Mouse (Mus musculus) heart, embryonic 15.5 days (tissue): Measurements from ENCODE around the gene Slc7a6. TPM values are rescaled to one million over a fixed set of nuclear protein-coding genes. Genes with fewer than 3 reads are reported as not detected.
A peak's percentile ranks its signal among the peaks of the same experiment; 100 is the strongest.

Experiments used
- ATAC-seq: fragments of 200-750 bp; cut with Nextera tagmentation; replicated peaks from 2 replicates; pipeline ENCODE4 v1.8.0; 2017; ENCODE audit warnings: low read depth, moderate TSS enrichment; ENCODE audit not compliant: insufficient number of reproducible peaks, insufficient read depth, low FRiP score
- H3K27ac ChIP-seq: fragments of 300-500 bp; sonication (generic); 2 replicates; pipeline ENCODE4 v1.5.1; 2015; ENCODE audit warnings: mild to moderate bottlenecking, inconsistent platforms
- H3K27me3 ChIP-seq: fragments of 300-500 bp; sonication (generic); 2 replicates; pipeline ENCODE4 v1.6.1; 2015; ENCODE audit warnings: inconsistent platforms
- H3K36me3 ChIP-seq: fragments of 300-500 bp; sonication (generic); 2 replicates; pipeline ENCODE4 v1.6.1; 2015; ENCODE audit warnings: mild to moderate bottlenecking, inconsistent platforms
- H3K4me1 ChIP-seq: fragments of 300-500 bp; sonication (generic); replicated peaks from 2 replicates; pipeline ENCODE4 v1.6.1; 2015; ENCODE audit warnings: inconsistent platforms
- H3K4me2 ChIP-seq: fragments of 300-500 bp; sonication (generic); 2 replicates; pipeline ENCODE4 v1.6.1; 2015; ENCODE audit warnings: inconsistent platforms, mild to moderate bottlenecking, moderate library complexity
- H3K4me3 ChIP-seq: fragments of 300-500 bp; sonication (generic); 2 replicates; pipeline ENCODE4 v1.5.1; 2015; ENCODE audit warnings: mild to moderate bottlenecking, inconsistent platforms
- H3K9ac ChIP-seq: fragments of 300-500 bp; sonication (generic); 2 replicates; pipeline ENCODE4 v1.6.1; 2015; ENCODE audit warnings: mild to moderate bottlenecking, inconsistent platforms
- H3K9me3 ChIP-seq: fragments of 300-500 bp; sonication (generic); replicated peaks from 2 replicates; pipeline ENCODE4 v1.6.1; 2016; ENCODE audit warnings: inconsistent platforms
- WGBS: fragments of 180-500 bp; shearing (Covaris S2); methylation state at CpG from one replicate; pipeline ENCODE4 v1.1.7; 2015; ENCODE audit warnings: mixed read lengths; 5-methylcytosine and 5-hydroxymethylcytosine counted together
- polyA plus RNA-seq: library from polyadenylated mRNA; unstranded; fragments of >200 nt; fragmentation: Nextera tagmentation; extraction: Ambion mirVana; gene quantifications from 2 replicates; pipeline ENCODE4 v1.2.1, GENCODE M21; 2015

Gene Slc7a6
- polyA plus RNA-seq, 1 experiment from 2014 or later, result 29.6 TPM

DNA sequence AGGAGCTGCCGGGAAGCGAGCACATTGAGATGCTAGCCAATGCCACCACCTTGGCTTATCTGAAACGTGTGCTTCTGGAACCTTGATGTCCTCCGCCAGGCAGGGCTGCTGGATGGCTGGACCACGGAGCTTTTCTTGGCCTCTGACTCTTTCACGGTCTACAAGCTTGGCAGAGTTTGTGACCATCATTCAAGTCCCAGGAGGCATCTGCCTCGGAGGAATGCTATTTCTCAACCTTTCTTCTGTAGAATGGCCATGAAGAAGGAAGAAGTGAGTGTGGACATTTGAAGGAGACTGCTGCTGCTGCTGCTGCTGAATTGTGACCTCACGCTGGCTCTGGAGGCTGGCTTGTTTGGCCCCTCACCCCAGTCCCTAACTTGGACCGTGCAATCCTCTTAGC, 5.4 kb upstream of the Slc7a6 start:
- ATAC-seq, result no peak
- Histone ChIP-seq H3K36me3 (peaks cover 18% of the 10 kb centered on the region; the same call in 1 of the 2 replicates), H3K9ac (no peak overlapping the region), H3K4me2 (no peak overlapping the region), H3K9me3 (no peaks in the 10 kb centered on the region), H3K4me1 (peaks cover 16% of the 10 kb centered on the region), H3K27me3 (no peaks in the 10 kb centered on the region), H3K27ac (no peak overlapping the region), H3K4me3 (no peak overlapping the region)
- 83% methylated on average over 9 of the region's 9 CpGs for WGBS

- Histone ChIP-seq H3K36me3 (peaks cover 18% of the 10 kb centered on the region; the same call in 1 of the 2 replicates), H3K4me1 (peaks cover 22% of the 10 kb centered on the region), H3K27ac (no peak overlapping the region), H3K4me3 (no peak overlapping the region), H3K27me3 (no peaks in the 10 kb centered on the region), H3K9ac (no peak overlapping the region), H3K9me3 (no peaks in the 10 kb centered on the region), H3K4me2 (no peak overlapping the region)
- 46% methylated on average over 4 of the region's 4 CpGs for WGBS
- no peak for ATAC-seq
These were observed 3.2 kb upstream of the Slc7a6 start for GRCm38 (mm10) chr8:106165460-106165859.

DNA sequence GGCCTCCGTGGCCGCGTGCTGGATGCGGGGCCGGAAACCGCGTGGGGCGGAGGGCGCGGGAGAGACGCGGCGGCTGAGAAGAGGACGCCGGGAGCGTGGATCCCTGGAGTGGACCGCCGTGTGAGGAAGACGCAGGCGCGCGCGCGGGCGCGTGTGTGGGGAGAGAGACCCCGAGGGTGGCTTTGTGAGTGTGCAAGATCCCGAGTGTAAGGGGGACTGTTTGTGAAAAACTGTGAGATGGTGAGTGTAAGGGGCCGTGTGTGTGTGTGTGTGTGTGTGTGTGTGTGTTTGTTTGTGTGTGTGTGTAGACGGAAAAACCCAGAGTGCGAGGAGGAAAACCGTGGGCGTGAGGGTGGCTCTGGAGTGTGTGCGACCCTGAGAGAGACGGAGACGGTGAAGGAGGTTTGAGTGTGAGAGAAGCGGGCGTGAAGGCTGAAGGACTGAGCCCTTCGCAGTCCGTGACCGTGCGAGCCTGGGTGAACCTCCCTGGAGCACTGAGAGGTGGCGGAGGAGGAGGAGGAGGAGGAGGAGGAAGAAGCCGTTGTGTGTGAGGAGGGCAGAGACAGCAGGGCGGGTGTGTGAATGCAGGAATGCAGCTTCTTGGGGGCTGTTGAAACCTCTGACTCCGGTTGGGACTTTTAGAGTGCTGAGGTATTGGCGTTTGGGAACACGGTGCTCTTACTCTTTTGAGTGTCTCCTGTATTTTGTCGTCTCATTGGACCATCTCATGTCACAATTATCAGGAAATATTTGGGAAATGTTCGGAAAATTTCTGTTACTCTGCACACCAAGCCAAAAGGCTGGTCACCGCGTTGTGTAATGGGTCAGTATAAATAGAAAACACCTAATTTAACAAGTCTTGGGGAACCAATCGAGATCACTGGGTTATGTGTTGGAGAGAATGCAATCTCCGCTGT, 618 bp downstream of the Slc7a6 start:
- peak; percentile 53; the same call in 1 of the 2 replicates for ATAC-seq
- no peaks in the 10 kb centered on the region for H3K36me3 ChIP-seq
- H3K4me2 ChIP-seq, result peak overlapping the region; percentile 85
- under 1% methylated on average over 54 of the region's 54 CpGs for WGBS
- peaks cover 22% of the 10 kb centered on the region for H3K4me1 ChIP-seq
- peak overlapping the region; percentile 72 for H3K27ac ChIP-seq
- H3K9me3 ChIP-seq, result no peaks in the 10 kb centered on the region
- peak overlapping the region; percentile 65 for H3K4me3 ChIP-seq
- no peaks in the 10 kb centered on the region for H3K27me3 ChIP-seq
- H3K9ac ChIP-seq, result peak overlapping the region; percentile 68

- H3K9me3 ChIP-seq, result no peaks in the 10 kb centered on the region
- H3K27ac ChIP-seq, result no peak overlapping the region
- H3K36me3 ChIP-seq, result no peaks in the 10 kb centered on the region
- no peaks in the 10 kb centered on the region for H3K27me3 ChIP-seq
- no peak for ATAC-seq
- peak overlapping the region; percentile 68 for H3K9ac ChIP-seq
- WGBS, result 21% methylated on average over 6 of the region's 6 CpGs
- H3K4me2 ChIP-seq, result peak overlapping the region; percentile 85
- peak overlapping the region; percentile 65 for H3K4me3 ChIP-seq
- H3K4me1 ChIP-seq, result peaks cover 22% of the 10 kb centered on the region
These were observed 1.4 kb downstream of the Slc7a6 start for GRCm38 (mm10) chr8:106169934-106170480.

DNA sequence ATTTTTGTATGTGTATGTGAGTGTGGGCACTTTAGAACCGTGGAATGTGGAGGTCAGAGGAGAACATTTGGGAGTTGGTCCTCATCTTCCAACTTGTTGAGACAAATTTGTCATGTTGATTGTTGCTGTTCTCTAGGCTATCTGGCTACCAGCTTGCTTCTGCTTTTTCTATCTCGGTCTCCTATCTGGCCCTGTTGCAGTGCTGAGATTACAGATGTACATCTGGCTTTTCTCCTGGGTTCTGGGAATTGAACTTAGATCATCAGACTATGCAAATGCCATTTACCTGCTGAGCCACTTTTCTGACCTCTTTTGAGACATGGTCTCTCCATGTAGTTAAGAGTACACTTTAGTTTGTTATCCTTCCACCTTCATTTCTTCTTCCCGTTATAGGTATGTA, 4.9 kb downstream of the Slc7a6 start:
- WGBS, result 88% methylated on average over 3 of the region's 3 CpGs
- H3K27ac ChIP-seq, result no peak overlapping the region
- H3K4me3 ChIP-seq, result no peak overlapping the region
- H3K27me3 ChIP-seq, result no peaks in the 10 kb centered on the region
- H3K4me1 ChIP-seq, result peaks cover 19% of the 10 kb centered on the region
- no peak overlapping the region for H3K4me2 ChIP-seq
- ATAC-seq, result no peak
- no peaks in the 10 kb centered on the region for H3K36me3 ChIP-seq
- no peak overlapping the region for H3K9ac ChIP-seq
- no peaks in the 10 kb centered on the region for H3K9me3 ChIP-seq

- no peaks in the 10 kb centered on the region for H3K9me3 ChIP-seq
- H3K4me2 ChIP-seq, result no peak overlapping the region
- no peak overlapping the region for H3K27ac ChIP-seq
- no peak for ATAC-seq
- peaks cover 13% of the 10 kb centered on the region for H3K4me1 ChIP-seq
- no peaks in the 10 kb centered on the region for H3K27me3 ChIP-seq
- H3K36me3 ChIP-seq, result 0 out of 2 replicates have a peak, but pooled peaks cover 2% of the 10 kb centered on the region
- 26% methylated on average over 1 of the region's 1 CpGs for WGBS
- no peak overlapping the region for H3K4me3 ChIP-seq
- no peak overlapping the region for H3K9ac ChIP-seq
These were observed 8.2 kb downstream of the Slc7a6 start for GRCm38 (mm10) chr8:106176891-106177290.

- 68% methylated on average over 1 of the region's 1 CpGs for WGBS
- Histone ChIP-seq H3K4me1 (peaks cover 13% of the 10 kb centered on the region), H3K36me3 (0 out of 2 replicates have a peak, but pooled peaks cover 2% of the 10 kb centered on the region), H3K27ac (no peak overlapping the region), H3K9me3 (no peaks in the 10 kb centered on the region), H3K4me2 (no peak overlapping the region), H3K27me3 (no peaks in the 10 kb centered on the region), H3K9ac (no peak overlapping the region), H3K4me3 (no peak overlapping the region)
- no peak for ATAC-seq
These were observed 8.9 kb downstream of the Slc7a6 start for GRCm38 (mm10) chr8:106177594-106177993.

DNA sequence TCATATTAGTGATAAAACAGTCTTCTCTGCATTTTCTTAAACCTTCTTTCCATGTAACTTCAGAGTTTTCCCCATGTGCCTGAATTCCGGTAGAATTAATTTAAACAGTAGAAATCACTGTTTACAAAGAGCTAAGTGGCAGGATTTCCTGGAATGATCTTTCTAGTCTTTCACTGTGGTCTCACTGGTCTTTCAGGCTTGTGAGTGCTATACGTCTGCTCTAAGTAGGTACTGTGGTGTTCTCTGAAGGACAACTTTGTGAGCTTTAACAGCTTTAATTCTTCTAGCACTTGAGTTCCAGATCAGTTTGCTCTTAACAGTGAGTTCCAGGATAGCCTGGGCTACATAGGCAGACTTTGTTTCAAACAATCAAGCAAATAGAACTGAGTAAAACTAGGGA, 9.8 kb downstream of the Slc7a6 start:
- Histone ChIP-seq H3K9ac (no peak overlapping the region), H3K4me3 (no peak overlapping the region), H3K36me3 (0 out of 2 replicates have a peak, but pooled peaks cover 2% of the 10 kb centered on the region), H3K4me1 (peaks cover 13% of the 10 kb centered on the region), H3K27ac (no peak overlapping the region), H3K4me2 (no peak overlapping the region), H3K27me3 (no peaks in the 10 kb centered on the region), H3K9me3 (no peaks in the 10 kb centered on the region)
- no peak for ATAC-seq
- 74% methylated on average over 2 of the region's 2 CpGs for WGBS

- H3K27me3 ChIP-seq, result no peaks in the 10 kb centered on the region
- WGBS, result 82% methylated on average over 8 of the region's 8 CpGs
- no peak overlapping the region for H3K27ac ChIP-seq
- H3K4me2 ChIP-seq, result no peak overlapping the region
- peaks cover 7% of the 10 kb centered on the region; the same call in 1 of the 2 replicates for H3K36me3 ChIP-seq
- no peak for ATAC-seq
- no peaks in the 10 kb centered on the region for H3K9me3 ChIP-seq
- H3K4me1 ChIP-seq, result no peaks in the 10 kb centered on the region
- H3K4me3 ChIP-seq, result no peak overlapping the region
- H3K9ac ChIP-seq, result no peak overlapping the region
These were observed 17.1 kb downstream of the Slc7a6 start for GRCm38 (mm10) chr8:106185628-106186270.

GRCm38 (mm10) chr8:106186394-106186793, 17.7 kb downstream of the Slc7a6 start:
- no peak overlapping the region for H3K4me3 ChIP-seq
- H3K9me3 ChIP-seq, result no peaks in the 10 kb centered on the region
- ATAC-seq, result no peak
- peaks cover 7% of the 10 kb centered on the region; the same call in 1 of the 2 replicates for H3K36me3 ChIP-seq
- 81% methylated on average over 3 of the region's 3 CpGs for WGBS
- H3K9ac ChIP-seq, result no peak overlapping the region
- no peak overlapping the region for H3K4me2 ChIP-seq
- H3K4me1 ChIP-seq, result no peaks in the 10 kb centered on the region
- H3K27ac ChIP-seq, result no peak overlapping the region
- no peaks in the 10 kb centered on the region for H3K27me3 ChIP-seq

DNA sequence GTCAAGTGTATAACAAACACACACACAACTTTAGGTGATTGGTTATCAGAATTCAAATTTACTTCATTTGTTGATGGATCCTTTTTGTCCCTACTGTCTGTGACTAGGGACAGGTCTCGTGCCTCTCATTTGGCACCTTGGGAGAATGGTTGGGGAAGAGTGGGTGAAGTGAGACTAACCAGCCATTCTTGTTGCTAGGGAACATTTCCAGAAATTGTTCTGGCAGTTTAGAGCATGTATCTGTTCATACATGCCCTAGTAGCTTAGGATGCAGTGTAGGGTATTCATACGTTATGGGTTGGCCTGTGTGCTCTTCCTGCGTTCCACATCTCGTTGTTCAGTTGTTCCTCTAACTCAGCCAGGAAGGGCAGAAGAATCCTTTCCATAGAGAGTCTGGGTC, 20.5 kb downstream of the Slc7a6 start:
- H3K36me3 ChIP-seq, result peaks cover 20% of the 10 kb centered on the region; the same call in 1 of the 2 replicates
- H3K4me3 ChIP-seq, result no peak overlapping the region
- H3K4me2 ChIP-seq, result no peak overlapping the region
- H3K27me3 ChIP-seq, result no peaks in the 10 kb centered on the region
- no peak for ATAC-seq
- H3K4me1 ChIP-seq, result no peaks in the 10 kb centered on the region
- no peak overlapping the region for H3K27ac ChIP-seq
- H3K9me3 ChIP-seq, result no peaks in the 10 kb centered on the region
- no peak overlapping the region for H3K9ac ChIP-seq
- 82% methylated on average over 4 of the region's 4 CpGs for WGBS
